Mouse (Mus musculus) T-cell, adult 2 months (primary cell): ENCODE measurements around the gene Lrrc42.
A peak's percentile ranks its signal among the peaks of the same experiment; 100 is the strongest.

Source experiments
- DNase-seq: peaks from one replicate; pipeline ENCODE4 v3.0.0; 2022; ENCODE audit warnings: low spot score

Gene Lrrc42

GRCm38 (mm10) chr4:107248061-107248460 is 5.3 kb downstream of the Lrrc42 start:
- DNase-seq: no peak

- no peak for DNase-seq
Observed at GRCm38 (mm10) chr4:107247110-107247509, 6.2 kb downstream of the Lrrc42 start.

- no peak for DNase-seq
Observed at GRCm38 (mm10) chr4:107246040-107246439, 7.3 kb downstream of the Lrrc42 start.

GRCm38 (mm10) chr4:107245368-107245767 is 8.0 kb downstream of the Lrrc42 start:
- no peak for DNase-seq

GRCm38 (mm10) chr4:107243365-107244333 is 9.7 kb downstream of the Lrrc42 start:
- no peak for DNase-seq

GRCm38 (mm10) chr4:107240196-107240595 is 13.1 kb downstream of the Lrrc42 start:
- no peak for DNase-seq

- DNase-seq: no peak
Observed at GRCm38 (mm10) chr4:107238253-107238652, 15.1 kb downstream of the Lrrc42 start.

- no peak for DNase-seq
Observed at GRCm38 (mm10) chr4:107232219-107232618, 21.1 kb downstream of the Lrrc42 start.

- DNase-seq: no peak
Observed at GRCm38 (mm10) chr4:107226313-107226712, 27.0 kb downstream of the Lrrc42 start.

GRCm38 (mm10) chr4:107223225-107224204 is 29.8 kb downstream of the Lrrc42 start:
- peak; percentile 59 for DNase-seq

GRCm38 (mm10) chr4:107221524-107221923 is 31.8 kb downstream of the Lrrc42 start:
- DNase-seq: no peak

- no peak for DNase-seq
Observed at GRCm38 (mm10) chr4:107217574-107217973, 35.8 kb downstream of the Lrrc42 start.

GRCm38 (mm10) chr4:107213279-107214011 is 39.9 kb downstream of the Lrrc42 start:
- no peak for DNase-seq

- no peak for DNase-seq
Observed at GRCm38 (mm10) chr4:107211936-107212335, 41.4 kb downstream of the Lrrc42 start.

- DNase-seq: no peak
Observed at GRCm38 (mm10) chr4:107211465-107211864, 41.9 kb downstream of the Lrrc42 start.

GRCm38 (mm10) chr4:107210483-107211097 is 42.7 kb downstream of the Lrrc42 start:
- DNase-seq: no peak

GRCm38 (mm10) chr4:107208880-107209279 is 44.5 kb downstream of the Lrrc42 start, which contains the start of gene Ldlrad1:
Ldlrad1 (plus strand) TSS chr4:107209180.
- DNase-seq: no peak

- no peak for DNase-seq
Observed at GRCm38 (mm10) chr4:107207016-107207415, 46.3 kb downstream of the Lrrc42 start.

GRCm38 (mm10) chr4:107203001-107203400 is 50.3 kb downstream of the Lrrc42 start:
- DNase-seq: peak; percentile 73

- DNase-seq: peak; percentile 64
Observed at GRCm38 (mm10) chr4:107201779-107202178, 51.6 kb downstream of the Lrrc42 start.

GRCm38 (mm10) chr4:107198072-107198471 is 55.3 kb downstream of the Lrrc42 start:
- DNase-seq: no peak
